Mouse (Mus musculus): ENCODE measurements around the gene Exoc6. TPM values are rescaled to one million over a fixed set of nuclear protein-coding genes. Genes with fewer than 3 reads are reported as not detected.
A peak's percentile ranks its signal among the peaks of the same experiment; 100 is the strongest.

The Exoc6 gene
- polyA plus RNA-seq, 1 experiment from 2014 or later: 12.6 TPM

DNA sequence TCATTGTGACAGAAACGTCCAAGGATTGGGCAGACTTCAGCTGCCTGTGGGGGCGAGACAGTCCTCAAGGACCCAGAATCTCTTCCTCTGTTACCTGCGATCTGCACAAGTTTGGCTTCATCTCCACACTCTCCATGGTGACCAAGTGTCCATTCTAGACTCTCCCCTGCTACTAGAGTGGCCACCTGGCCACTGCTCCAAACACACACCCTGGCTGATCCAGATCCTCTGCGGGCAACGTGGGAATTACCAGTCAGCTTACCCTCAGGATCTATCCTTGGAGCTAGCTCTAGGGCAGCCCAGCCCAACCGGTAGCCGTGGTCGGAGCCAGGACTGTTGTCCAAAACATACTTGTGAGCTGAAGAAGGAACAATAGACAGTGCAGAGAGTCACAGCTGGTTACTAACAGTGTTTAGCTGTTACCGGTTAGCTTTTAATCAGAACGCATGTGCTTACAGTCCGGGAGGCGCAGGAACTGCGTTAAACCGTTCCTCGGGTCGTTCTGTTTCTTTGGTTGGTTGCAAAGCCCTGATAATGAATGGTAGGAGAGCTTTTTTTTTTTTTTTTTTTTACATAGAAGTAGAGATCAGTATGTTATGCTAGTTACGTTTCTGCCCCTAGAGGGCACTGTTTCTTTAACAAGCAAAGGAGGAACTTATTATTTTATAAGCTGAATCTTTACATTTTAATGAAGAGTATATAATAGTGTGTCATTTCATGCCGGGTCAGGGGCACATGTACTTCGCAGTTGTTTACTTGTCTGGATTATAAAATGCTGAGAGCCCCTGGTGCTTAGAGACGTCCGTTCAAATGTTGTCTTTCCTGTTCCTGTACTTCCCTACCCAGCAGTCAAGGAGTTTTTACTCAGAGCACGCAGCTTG, 52.0 kb downstream of the Exoc6 start:
- Histone ChIP-seq H3K27ac (no peak overlapping the region), H3K27me3 (no peaks in the 10 kb centered on the region), H3K4me2 (replicated peaks) (peak overlapping the region; percentile 25; the same call in 1 of the 2 replicates), H3K9me3 (no peaks in the 10 kb centered on the region), H3K4me3 (replicated peaks) (no peak overlapping the region; the same call in 1 of the 2 replicates), H3K9ac (replicated peaks) (no peak overlapping the region), H3K4me1 (replicated peaks) (no peaks in the 10 kb centered on the region), H3K36me3 (0 out of 2 replicates have a peak, but pooled peaks cover 5% of the 10 kb centered on the region)
- 41% methylated on average over 22 of the region's 22 CpGs for WGBS
- peak; percentile 48 for ATAC-seq

DNA sequence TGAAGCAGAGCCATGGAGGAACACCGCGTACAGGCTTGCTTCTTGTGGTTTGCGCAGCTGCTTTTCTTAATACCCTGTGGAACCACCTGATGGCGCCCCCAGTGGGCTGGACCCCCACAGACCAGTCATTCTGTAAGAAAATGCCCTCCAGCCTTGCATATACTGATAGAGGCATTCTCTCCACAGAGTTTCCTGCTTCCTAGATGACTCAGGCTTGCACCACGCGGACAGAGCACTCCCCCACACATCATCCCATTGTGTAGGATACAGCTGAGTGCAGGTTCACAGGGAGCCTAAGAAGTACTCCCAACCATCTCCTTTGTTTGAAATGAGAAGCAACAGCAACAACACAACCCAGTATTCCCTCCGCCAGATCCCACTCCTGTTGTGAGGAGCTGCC, 59.8 kb downstream of the Exoc6 start:
- Histone ChIP-seq H3K9ac (replicated peaks) (no peak overlapping the region), H3K27me3 (no peaks in the 10 kb centered on the region), H3K36me3 (no peaks in the 10 kb centered on the region), H3K9me3 (no peaks in the 10 kb centered on the region), H3K27ac (no peak overlapping the region), H3K4me3 (replicated peaks) (no peak overlapping the region), H3K4me1 (replicated peaks) (no peaks in the 10 kb centered on the region), H3K4me2 (replicated peaks) (no peak overlapping the region)
- no peak for ATAC-seq
- WGBS: 62% methylated on average over 7 of the region's 7 CpGs

DNA sequence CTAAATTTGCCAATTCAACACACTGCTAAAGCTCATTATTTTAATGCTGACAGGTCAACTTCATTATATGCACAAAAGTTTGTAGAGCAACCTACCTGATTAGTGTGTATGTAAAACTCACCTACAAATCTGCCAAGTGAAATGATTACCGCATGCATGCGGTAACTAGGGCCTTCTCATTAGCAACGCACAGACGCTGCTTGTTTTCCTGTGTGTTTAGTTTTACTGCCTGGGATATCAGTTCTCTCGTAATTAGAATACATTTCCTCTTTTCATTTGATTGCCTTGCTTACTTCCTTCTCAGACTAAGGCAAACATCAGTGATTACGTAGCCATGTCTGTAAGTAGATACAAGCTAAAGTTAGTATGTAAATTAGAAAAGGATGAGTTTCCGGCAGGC, 62.7 kb downstream of the Exoc6 start:
- 0 out of 2 replicates have a peak, but pooled peaks cover 3% of the 10 kb centered on the region for H3K36me3 ChIP-seq
- H3K4me1 ChIP-seq (replicated peaks): no peaks in the 10 kb centered on the region
- no peak overlapping the region for H3K9ac ChIP-seq (replicated peaks)
- no peak overlapping the region for H3K4me2 ChIP-seq (replicated peaks)
- H3K4me3 ChIP-seq (replicated peaks): no peak overlapping the region
- ATAC-seq: no peak
- 90% methylated on average over 7 of the region's 7 CpGs for WGBS
- no peaks in the 10 kb centered on the region for H3K9me3 ChIP-seq
- no peak overlapping the region for H3K27ac ChIP-seq
- no peaks in the 10 kb centered on the region for H3K27me3 ChIP-seq

DNA sequence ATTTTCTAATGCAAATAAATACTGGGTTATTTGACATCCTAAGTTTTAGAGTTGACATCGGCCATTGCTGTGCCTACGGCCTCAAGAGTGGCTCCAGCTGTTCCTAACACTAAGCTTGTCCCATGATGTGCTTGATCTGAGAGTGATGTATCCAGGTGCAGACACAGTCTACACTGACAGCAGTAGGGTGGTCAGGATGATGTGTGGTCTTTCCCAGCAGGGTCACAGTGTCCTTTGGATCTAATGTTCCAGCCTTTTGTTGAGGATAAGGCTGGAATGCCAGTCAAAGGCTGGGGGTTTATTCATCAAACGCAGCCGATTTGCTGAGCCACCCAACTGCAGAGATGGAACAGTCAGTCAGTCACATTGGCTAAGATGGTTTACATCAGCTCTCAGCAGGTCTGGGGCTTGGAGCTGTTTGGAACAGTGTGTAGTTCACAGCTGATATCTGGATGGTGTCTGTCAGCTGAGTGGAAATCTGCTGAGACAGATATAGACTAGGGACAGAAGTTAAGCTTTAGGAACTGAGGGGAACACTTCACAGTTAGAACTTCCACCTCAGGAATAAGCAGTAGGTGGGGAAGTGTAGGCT, 64.9 kb downstream of the Exoc6 start:
- H3K9ac ChIP-seq (replicated peaks): no peak overlapping the region
- H3K27me3 ChIP-seq: no peaks in the 10 kb centered on the region
- no peak overlapping the region for H3K4me3 ChIP-seq (replicated peaks)
- no peak overlapping the region for H3K27ac ChIP-seq
- H3K9me3 ChIP-seq: no peaks in the 10 kb centered on the region
- H3K4me2 ChIP-seq (replicated peaks): no peak overlapping the region
- 70% methylated on average over 4 of the region's 4 CpGs for WGBS
- H3K4me1 ChIP-seq (replicated peaks): no peaks in the 10 kb centered on the region
- 0 out of 2 replicates have a peak, but pooled peaks cover 3% of the 10 kb centered on the region for H3K36me3 ChIP-seq
- ATAC-seq: no peak

DNA sequence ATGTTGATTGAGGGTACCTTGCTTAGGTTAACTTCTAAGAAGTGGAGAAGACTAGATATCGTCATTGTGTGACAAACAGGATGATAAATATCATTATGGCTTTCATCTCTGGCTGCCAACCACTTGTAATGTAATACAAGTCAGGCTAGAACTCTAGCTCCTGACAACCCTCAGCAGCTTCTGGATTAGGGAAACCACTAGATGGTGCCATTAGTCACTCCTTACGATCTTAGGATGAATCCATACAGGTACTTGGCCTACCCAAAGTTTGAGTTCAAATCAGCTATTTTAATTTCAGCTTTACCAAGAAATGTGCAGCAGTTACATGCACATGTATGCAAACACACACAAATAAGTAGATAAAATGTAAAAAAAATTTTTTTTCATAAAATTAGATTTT, 97.8 kb downstream of the Exoc6 start:
- WGBS: 32% methylated on average over 2 of the region's 2 CpGs
- ATAC-seq: no peak
- Histone ChIP-seq H3K4me2 (replicated peaks) (no peak overlapping the region), H3K27me3 (no peaks in the 10 kb centered on the region), H3K36me3 (no peaks in the 10 kb centered on the region), H3K27ac (no peak overlapping the region), H3K4me3 (replicated peaks) (no peak overlapping the region), H3K9ac (replicated peaks) (no peak overlapping the region), H3K4me1 (replicated peaks) (0 out of 2 replicates have a peak, but pooled peaks cover 2% of the 10 kb centered on the region), H3K9me3 (no peaks in the 10 kb centered on the region)

DNA sequence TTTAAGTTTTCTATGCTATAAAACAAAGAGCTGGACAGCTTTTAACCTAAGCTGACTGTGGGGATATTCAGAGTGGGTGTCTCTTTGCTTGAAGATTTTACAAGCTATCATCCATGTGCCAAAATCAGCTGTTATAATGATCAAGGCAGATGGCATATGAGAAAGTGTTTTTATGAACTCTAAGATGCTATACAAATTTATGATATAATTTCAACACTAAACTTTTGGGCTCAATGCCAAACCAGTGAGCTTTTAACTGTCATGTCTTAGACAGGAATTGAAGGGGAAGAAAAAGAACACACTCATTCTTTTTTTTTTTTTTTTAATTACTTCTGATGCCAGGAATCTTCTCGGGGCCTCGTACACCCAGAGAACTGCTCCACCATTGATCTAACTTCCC, 100.3 kb downstream of the Exoc6 start:
- H3K27me3 ChIP-seq: peaks cover 12% of the 10 kb centered on the region
- H3K36me3 ChIP-seq: no peaks in the 10 kb centered on the region
- ATAC-seq: no peak
- H3K9me3 ChIP-seq: no peaks in the 10 kb centered on the region
- no peak overlapping the region for H3K9ac ChIP-seq (replicated peaks)
- WGBS: 86% methylated on average over 2 of the region's 2 CpGs
- H3K27ac ChIP-seq: no peak overlapping the region
- no peak overlapping the region for H3K4me3 ChIP-seq (replicated peaks)
- H3K4me2 ChIP-seq (replicated peaks): no peak overlapping the region
- peaks cover 6% of the 10 kb centered on the region; the same call in 1 of the 2 replicates for H3K4me1 ChIP-seq (replicated peaks)

DNA sequence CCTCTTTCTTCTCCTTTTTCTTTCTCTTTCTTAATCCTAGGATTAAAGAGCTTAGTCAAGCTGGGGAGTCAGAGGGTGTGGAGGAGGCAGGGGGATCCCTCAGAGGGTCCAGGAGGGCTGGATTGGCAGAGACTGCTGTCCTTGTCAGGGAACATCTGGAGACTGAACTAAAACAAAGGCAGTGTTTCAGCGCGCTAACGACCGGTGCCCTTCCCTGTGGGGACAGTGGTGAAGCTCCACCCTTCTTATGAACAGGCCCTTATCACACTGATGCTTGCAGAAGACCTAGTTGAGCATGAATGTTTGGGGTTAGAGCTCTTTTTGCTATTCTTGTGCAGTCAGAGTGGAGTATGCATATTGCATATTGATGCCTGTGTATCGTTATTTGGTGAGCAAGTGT, 103.8 kb downstream of the Exoc6 start:
- no peak overlapping the region for H3K4me3 ChIP-seq (replicated peaks)
- no peak for ATAC-seq
- H3K27ac ChIP-seq: no peak overlapping the region
- H3K27me3 ChIP-seq: peaks cover 24% of the 10 kb centered on the region
- no peak overlapping the region for H3K4me2 ChIP-seq (replicated peaks)
- H3K4me1 ChIP-seq (replicated peaks): peaks cover 17% of the 10 kb centered on the region
- WGBS: 11% methylated on average over 5 of the region's 5 CpGs
- no peaks in the 10 kb centered on the region for H3K36me3 ChIP-seq
- H3K9me3 ChIP-seq: no peaks in the 10 kb centered on the region
- no peak overlapping the region for H3K9ac ChIP-seq (replicated peaks)

DNA sequence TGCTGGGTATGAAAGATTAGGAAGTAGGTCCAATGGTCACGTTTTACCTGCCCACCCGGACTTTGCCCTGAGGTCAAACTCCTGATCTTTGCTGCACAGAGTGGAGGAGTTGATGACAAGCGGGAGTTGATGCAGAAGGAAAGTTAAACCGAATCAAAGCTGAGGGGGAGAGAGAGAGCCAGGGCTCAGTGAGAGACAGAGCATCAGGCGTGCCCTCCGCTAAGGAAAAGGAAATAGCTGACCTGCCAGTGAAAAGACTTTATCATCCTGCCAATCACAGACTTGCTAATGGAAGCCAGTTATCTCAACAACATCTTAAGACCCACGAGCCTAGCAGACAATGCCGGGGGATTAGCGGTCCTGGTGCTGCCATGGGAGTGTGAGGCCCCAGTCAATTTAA, 106.2 kb downstream of the Exoc6 start:
- Histone ChIP-seq H3K9ac (replicated peaks) (no peak overlapping the region), H3K9me3 (no peaks in the 10 kb centered on the region), H3K27me3 (peaks cover 24% of the 10 kb centered on the region), H3K36me3 (no peaks in the 10 kb centered on the region), H3K4me2 (replicated peaks) (0 out of 2 replicates have a peak overlapping the region, but pooled peaks have one; percentile 13), H3K4me1 (replicated peaks) (peaks cover 17% of the 10 kb centered on the region), H3K4me3 (replicated peaks) (no peak overlapping the region), H3K27ac (no peak overlapping the region)
- WGBS: 2% methylated on average over 9 of the region's 9 CpGs
- ATAC-seq: peak; percentile 43; the same call in 1 of the 2 replicates

DNA sequence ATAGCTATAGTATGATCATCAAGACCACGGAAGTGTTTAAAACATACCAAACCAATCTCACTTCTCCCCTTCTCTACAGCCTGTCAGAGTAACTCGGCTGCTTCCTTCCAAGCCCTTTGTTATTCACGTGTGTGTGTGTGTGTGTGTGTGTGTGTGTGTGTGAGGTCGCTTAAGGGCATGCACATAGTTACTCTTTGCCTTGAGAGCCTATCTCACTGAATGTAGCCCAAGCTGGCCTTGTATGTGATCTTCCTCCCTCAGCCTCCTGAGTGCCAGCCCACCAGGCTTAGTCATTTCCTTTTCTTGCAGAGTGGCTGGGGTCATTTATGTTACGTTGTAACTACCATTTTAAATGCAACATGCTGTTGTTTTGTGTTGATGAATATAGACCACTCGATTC, 115.0 kb downstream of the Exoc6 start:
- Histone ChIP-seq H3K9me3 (no peaks in the 10 kb centered on the region), H3K27ac (no peak overlapping the region), H3K36me3 (no peaks in the 10 kb centered on the region), H3K27me3 (no peaks in the 10 kb centered on the region), H3K4me1 (replicated peaks) (no peaks in the 10 kb centered on the region), H3K4me3 (replicated peaks) (no peak overlapping the region), H3K9ac (replicated peaks) (no peak overlapping the region), H3K4me2 (replicated peaks) (no peak overlapping the region)
- ATAC-seq: no peak
- WGBS: 63% methylated on average over 6 of the region's 6 CpGs

DNA sequence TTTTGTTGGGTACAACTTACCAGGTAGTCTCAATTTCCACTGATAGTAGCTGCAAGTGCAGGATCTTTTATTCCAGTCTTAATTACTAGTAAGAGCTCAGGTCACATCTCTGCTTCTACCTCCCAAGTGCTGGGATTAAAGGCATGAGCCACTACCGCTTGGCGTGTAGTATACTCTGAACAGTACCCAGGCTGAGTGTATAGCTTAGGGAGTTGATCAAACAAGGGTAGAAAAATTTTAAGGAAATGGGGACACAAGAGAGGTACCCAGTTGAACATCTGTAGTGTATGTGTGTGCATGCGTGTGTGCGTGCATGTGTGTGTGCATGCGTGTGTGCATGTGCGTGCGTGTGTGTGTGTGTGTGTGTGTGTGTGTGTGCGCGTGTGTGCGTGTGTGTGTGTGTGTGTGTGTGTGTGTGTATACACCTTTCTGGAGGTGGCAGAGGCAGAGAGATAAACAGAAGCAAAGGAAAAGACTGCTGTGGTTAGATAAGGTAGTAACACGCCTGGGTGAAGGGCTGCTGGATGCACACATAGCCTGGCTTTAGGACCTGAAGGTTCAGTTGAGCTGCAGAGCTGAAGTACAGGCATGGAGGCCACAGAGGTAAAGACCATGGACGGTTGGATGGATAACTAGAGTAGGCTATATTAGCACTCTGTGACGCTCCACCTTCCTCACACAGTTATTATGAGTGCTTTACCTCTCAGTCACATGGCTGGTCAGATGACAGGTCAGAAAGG, 117.8 kb downstream of the Exoc6 start:
- H3K9me3 ChIP-seq: no peaks in the 10 kb centered on the region
- no peak overlapping the region for H3K9ac ChIP-seq (replicated peaks)
- H3K4me2 ChIP-seq (replicated peaks): no peak overlapping the region
- no peaks in the 10 kb centered on the region for H3K36me3 ChIP-seq
- 78% methylated on average over 13 of the region's 13 CpGs for WGBS
- no peaks in the 10 kb centered on the region for H3K27me3 ChIP-seq
- no peak overlapping the region for H3K4me3 ChIP-seq (replicated peaks)
- ATAC-seq: no peak
- H3K4me1 ChIP-seq (replicated peaks): no peaks in the 10 kb centered on the region
- H3K27ac ChIP-seq: no peak overlapping the region

DNA sequence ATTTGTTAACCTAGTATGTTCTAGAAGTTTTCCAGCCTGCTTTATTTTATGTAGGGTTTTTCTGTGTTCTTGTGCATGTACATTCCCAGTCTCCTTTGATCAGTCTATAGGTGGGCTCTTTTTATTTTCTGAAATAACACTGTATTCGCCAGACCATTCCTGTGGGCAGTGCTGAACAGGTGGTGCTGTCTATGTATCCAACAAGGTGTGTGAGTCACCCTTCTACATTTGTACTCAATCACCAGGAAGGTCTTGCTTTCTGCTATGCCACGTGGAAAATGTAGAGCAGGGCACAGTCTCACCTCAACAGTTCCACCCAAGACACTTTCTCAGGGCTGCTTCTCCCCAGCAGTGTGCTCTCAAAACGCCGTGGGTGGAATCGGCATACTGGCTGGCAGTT, 118.4 kb downstream of the Exoc6 start:
- Histone ChIP-seq H3K9me3 (no peaks in the 10 kb centered on the region), H3K4me1 (replicated peaks) (no peaks in the 10 kb centered on the region), H3K36me3 (no peaks in the 10 kb centered on the region), H3K4me3 (replicated peaks) (no peak overlapping the region), H3K4me2 (replicated peaks) (no peak overlapping the region), H3K9ac (replicated peaks) (no peak overlapping the region), H3K27me3 (no peaks in the 10 kb centered on the region), H3K27ac (no peak overlapping the region)
- WGBS: 91% methylated on average over 5 of the region's 5 CpGs
- ATAC-seq: no peak

DNA sequence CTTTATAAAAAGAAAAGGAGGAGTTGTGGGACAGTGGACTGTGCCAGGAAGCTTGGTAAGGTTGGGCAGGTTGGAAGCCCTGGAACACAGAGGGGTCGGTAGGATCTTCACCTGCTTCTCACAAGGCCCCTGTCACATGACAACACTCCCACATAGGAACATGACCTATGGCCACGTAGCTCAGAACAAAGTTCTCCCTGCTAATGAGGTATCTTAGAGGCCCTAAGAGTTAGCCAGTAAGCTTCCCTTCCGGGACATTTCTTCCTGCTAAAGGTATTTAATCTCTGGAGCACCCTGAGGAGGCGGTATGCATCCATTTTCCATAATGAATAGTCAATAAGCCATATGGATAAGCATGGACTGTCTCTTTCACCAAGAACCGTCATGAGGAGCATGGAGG, 119.3 kb downstream of the Exoc6 start:
- 74% methylated on average over 5 of the region's 5 CpGs for WGBS
- no peak overlapping the region for H3K27ac ChIP-seq
- no peaks in the 10 kb centered on the region for H3K4me1 ChIP-seq (replicated peaks)
- H3K4me3 ChIP-seq (replicated peaks): no peak overlapping the region
- no peak for ATAC-seq
- H3K9ac ChIP-seq (replicated peaks): no peak overlapping the region
- H3K9me3 ChIP-seq: no peaks in the 10 kb centered on the region
- no peaks in the 10 kb centered on the region for H3K27me3 ChIP-seq
- no peak overlapping the region for H3K4me2 ChIP-seq (replicated peaks)
- no peaks in the 10 kb centered on the region for H3K36me3 ChIP-seq
